Mouse (Mus musculus) midbrain, postnatal 0 days (tissue): Measurements from ENCODE around the gene Enah. TPM values are rescaled to one million over a fixed set of nuclear protein-coding genes. Genes with fewer than 3 reads are reported as not detected.
A peak's percentile ranks its signal among the peaks of the same experiment; 100 is the strongest.

Experiments used
- ATAC-seq: fragments of 200-750 bp; cut with Nextera tagmentation; 2 replicates; pipeline ENCODE4 v1.8.0; 2017; ENCODE audit warnings: moderate number of reproducible peaks, mild to moderate bottlenecking, moderate TSS enrichment, moderate library complexity; ENCODE audit not compliant: low FRiP score
- DNase-seq: peaks from one replicate; pipeline ENCODE4 v3.0.0-alpha.2; 2015; ENCODE audit warnings: low spot score
- H3K27ac ChIP-seq: fragments of 300-500 bp; sonication (generic); 2 replicates; pipeline ENCODE4 v1.5.1; 2014; ENCODE audit warnings: low read depth, mild to moderate bottlenecking, low read length, mixed read lengths
- H3K27me3 ChIP-seq: fragments of 300-500 bp; sonication (generic); 2 replicates; pipeline ENCODE4 v1.6.1; 2014; ENCODE audit warnings: low read length, control low read depth, mixed read lengths; ENCODE audit not compliant: insufficient read depth
- H3K36me3 ChIP-seq: fragments of 300-500 bp; sonication (generic); 2 replicates; pipeline ENCODE4 v1.6.1; 2014; ENCODE audit warnings: low read length, control low read depth, mixed read lengths; ENCODE audit not compliant: insufficient read depth
- H3K4me1 ChIP-seq: fragments of 300-500 bp; sonication (generic); 2 replicates; pipeline ENCODE4 v1.6.1; 2014; ENCODE audit warnings: mild to moderate bottlenecking, control low read depth, antibody characterized with exemption, low read length, mixed read lengths; ENCODE audit not compliant: insufficient read depth
- H3K4me2 ChIP-seq: fragments of 300-500 bp; sonication (generic); 2 replicates; pipeline ENCODE4 v1.6.1; 2014; ENCODE audit warnings: low read depth, mild to moderate bottlenecking, low read length, mixed read lengths; ENCODE audit not compliant: poor library complexity, severe bottlenecking
- H3K4me3 ChIP-seq: fragments of 300-500 bp; sonication (generic); 2 replicates; pipeline ENCODE4 v1.5.1; 2014; ENCODE audit warnings: low read depth, mild to moderate bottlenecking, low read length, moderate library complexity
- H3K9ac ChIP-seq: fragments of 300-500 bp; sonication (generic); replicated peaks from 2 replicates; pipeline ENCODE4 v1.6.1; 2014; ENCODE audit warnings: mild to moderate bottlenecking, low read length, moderate library complexity, mixed read lengths; ENCODE audit not compliant: poor library complexity, severe bottlenecking
- H3K9me3 ChIP-seq: fragments of 300-500 bp; sonication (generic); 2 replicates; pipeline ENCODE4 v1.6.1; 2016; ENCODE audit warnings: low read length, control low read depth
- CTCF ChIP-seq: IDR thresholded peaks from 2 replicates; pipeline ENCODE4 v1.5.1; 2016; ENCODE audit warnings: antibody characterized with exemption, mild to moderate bottlenecking
- WGBS: fragments of 180-500 bp; shearing (Covaris S2); extraction: QIAGEN DNeasy Blood & Tissue Kit; methylation state at CpG from one replicate; pipeline ENCODE4 v1.1.7; 2014; 5-methylcytosine and 5-hydroxymethylcytosine counted together
- polyA plus RNA-seq: library from polyadenylated mRNA; unstranded; fragments of >200 nt; fragmentation: Nextera tagmentation; extraction: Ambion mirVana; gene quantifications from 2 replicates; pipeline ENCODE4 v1.2.1, GENCODE M21; 2015
- total RNA-seq: library from RNA; depleted of rRNA; stranded (reverse); fragments of >200 nt; gene quantifications from 2 replicates; pipeline ENCODE4 v1.2.3, GENCODE M21; 2014

Enah gene
- total and polyA plus RNA-seq, 2 experiments from 2014 or later = 23.0 to 78.0 TPM

DNA sequence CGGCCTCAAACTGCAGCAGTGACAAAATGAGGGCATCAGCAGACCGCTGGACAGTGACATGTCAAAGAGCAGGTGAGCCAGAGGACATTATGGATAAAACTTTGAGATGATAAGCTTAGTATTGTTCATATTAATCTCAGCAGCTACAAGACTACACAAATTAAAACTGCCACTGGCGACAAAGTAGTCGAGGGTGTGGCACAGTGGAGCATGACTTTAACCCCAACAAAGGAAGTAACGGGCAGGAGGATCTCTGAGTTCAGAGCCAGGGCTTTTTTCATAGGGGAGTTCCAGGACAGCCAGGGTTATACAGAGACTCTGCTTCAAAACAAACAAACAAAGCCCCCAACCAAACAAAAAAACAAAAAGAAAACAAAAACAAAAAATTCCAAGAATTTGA is 68.5 kb downstream of the Enah start:
- Histone ChIP-seq H3K27ac (no peak overlapping the region), H3K36me3 (no peaks in the 10 kb centered on the region; the same call in 1 of the 2 replicates), H3K4me1 (no peaks in the 10 kb centered on the region), H3K4me3 (no peak overlapping the region), H3K27me3 (no peaks in the 10 kb centered on the region), H3K4me2 (no peak overlapping the region), H3K9ac (no peak overlapping the region), H3K9me3 (no peaks in the 10 kb centered on the region)
- ATAC-seq = no peak
- TF ChIP-seq CTCF = no peak
- WGBS = 87% methylated on average over 5 of the region's 5 CpGs
- no peak for DNase-seq

DNA sequence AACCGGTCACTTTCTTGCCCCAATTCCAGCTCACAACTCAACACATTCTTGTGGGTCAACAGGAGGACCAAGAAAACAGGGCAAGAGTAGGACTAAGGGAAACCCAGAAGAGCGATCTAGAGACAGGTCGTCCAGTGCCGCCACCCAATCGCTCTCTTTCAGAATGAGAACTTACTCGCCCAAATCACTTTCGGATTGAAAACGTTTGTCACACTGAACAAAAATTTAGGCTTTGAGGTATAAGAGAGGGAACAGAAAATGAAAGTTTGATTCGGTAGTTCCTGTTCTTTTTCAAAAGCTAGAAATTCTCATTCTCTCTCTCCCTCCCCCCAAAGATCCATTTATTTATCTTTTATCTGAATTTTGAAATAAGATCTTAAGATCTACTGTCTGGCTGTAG is 69.1 kb downstream of the Enah start:
- no peak for TF ChIP-seq CTCF
- Histone ChIP-seq H3K4me1 (no peaks in the 10 kb centered on the region), H3K27ac (no peak overlapping the region), H3K9ac (no peak overlapping the region), H3K9me3 (no peaks in the 10 kb centered on the region), H3K4me3 (no peak overlapping the region), H3K4me2 (no peak overlapping the region), H3K27me3 (no peaks in the 10 kb centered on the region), H3K36me3 (no peaks in the 10 kb centered on the region; the same call in 1 of the 2 replicates)
- DNase-seq = no peak
- ATAC-seq = no peak
- WGBS = 97% methylated on average over 9 of the region's 9 CpGs

DNA sequence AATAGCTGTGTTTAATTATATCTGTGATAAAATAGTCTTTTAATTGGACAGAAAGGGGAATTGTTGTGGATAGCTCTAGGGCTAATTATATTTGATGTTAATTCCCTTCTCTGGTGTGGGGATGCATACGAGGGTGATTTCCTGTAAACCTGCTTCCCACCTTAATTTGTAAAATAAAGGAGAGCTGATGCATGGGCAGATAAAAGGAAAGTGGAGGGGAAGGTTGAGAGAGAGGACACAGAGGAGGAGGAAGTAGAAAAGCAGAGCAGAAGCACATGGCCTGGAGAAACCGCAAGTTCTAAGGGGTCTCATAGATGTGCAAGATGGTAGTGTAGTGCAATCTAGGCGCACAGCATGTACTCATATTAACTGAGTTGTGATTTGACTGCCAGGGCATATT is 71.6 kb downstream of the Enah start:
- Histone ChIP-seq H3K4me2 (no peak overlapping the region), H3K4me3 (no peak overlapping the region), H3K36me3 (no peaks in the 10 kb centered on the region), H3K9ac (no peak overlapping the region), H3K4me1 (no peaks in the 10 kb centered on the region), H3K27me3 (no peaks in the 10 kb centered on the region), H3K9me3 (no peaks in the 10 kb centered on the region), H3K27ac (no peak overlapping the region)
- no peak for TF ChIP-seq CTCF
- 90% methylated on average over 3 of the region's 3 CpGs for WGBS
- no peak for ATAC-seq
- DNase-seq = no peak

DNA sequence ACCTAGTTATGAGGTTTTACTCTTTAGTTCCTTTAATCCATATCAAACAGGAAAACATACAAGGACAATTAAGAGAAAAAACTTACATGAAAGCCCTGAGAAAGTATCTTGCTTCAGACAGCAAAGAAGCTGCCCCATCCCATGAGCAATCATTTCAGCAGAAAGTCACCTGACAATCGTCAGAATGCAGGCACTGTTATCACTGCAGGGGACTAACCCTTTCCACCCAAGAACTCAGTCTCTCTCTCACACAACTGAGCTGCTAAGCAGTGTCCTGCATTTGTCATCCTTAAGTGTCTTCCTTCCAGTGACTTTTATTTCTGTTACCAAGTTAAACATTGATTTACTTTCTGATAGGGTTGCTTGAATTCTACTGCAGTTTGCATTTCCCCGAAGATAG is 82.7 kb downstream of the Enah start:
- no peak for TF ChIP-seq CTCF
- H3K36me3 ChIP-seq = no peaks in the 10 kb centered on the region
- no peak overlapping the region for H3K4me2 ChIP-seq
- H3K27me3 ChIP-seq = no peaks in the 10 kb centered on the region
- H3K27ac ChIP-seq = no peak overlapping the region
- no peaks in the 10 kb centered on the region for H3K9me3 ChIP-seq
- H3K9ac ChIP-seq = no peak overlapping the region
- DNase-seq (no peak), ATAC-seq (no peak)
- no peak overlapping the region for H3K4me3 ChIP-seq
- 29% methylated on average over 2 of the region's 2 CpGs for WGBS
- no peaks in the 10 kb centered on the region for H3K4me1 ChIP-seq

DNA sequence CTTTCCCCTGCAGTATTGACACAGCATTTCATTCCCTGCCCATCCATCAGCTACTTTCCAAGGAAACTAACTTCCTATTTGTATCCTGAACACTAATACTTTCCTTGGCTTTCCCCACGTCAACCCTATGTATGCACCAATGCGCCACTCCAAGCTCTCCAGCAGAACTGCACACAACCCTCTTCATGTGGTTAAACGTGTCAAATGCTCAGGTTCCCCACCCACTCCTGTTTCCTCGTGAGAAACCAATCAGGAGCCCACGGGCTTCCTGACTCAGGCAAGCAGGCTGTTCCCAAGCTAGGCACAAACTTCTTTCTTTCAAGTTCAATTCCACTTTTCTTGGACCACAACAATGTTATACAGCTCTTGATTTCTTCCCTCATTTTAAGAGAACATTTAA is 91.4 kb downstream of the Enah start:
- Histone ChIP-seq H3K27me3 (no peaks in the 10 kb centered on the region), H3K27ac (no peak overlapping the region), H3K4me1 (no peaks in the 10 kb centered on the region), H3K9ac (no peak overlapping the region), H3K9me3 (no peaks in the 10 kb centered on the region), H3K4me3 (no peak overlapping the region), H3K36me3 (peaks cover 4% of the 10 kb centered on the region; the same call in 1 of the 2 replicates), H3K4me2 (no peak overlapping the region)
- no peak for DNase-seq
- no peak for TF ChIP-seq CTCF
- no peak for ATAC-seq
- WGBS = 75% methylated on average over 5 of the region's 5 CpGs

DNA sequence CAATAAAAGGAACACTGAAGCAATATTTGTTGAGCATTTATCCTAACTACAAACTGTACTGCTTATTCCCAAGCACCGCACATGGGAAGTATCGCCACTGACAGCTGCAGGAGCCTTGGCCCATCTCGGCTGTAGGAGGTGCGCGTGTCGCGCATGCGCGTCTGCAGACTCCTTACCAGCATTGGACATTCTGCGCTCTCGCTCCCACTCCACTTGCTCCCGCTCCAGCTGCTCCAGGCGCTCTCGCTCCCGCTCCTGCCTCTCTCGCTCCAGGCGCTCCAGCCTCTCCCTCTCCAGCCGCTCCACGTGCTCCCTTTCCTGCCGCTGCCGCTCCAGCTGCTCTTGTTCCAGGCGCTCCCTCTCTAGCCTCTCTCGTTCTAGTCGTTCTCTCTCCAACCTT is 96.4 kb downstream of the Enah start:
- H3K9me3 ChIP-seq = no peaks in the 10 kb centered on the region
- no peak overlapping the region for H3K4me2 ChIP-seq
- 83% methylated on average over 24 of the region's 24 CpGs for WGBS
- H3K27me3 ChIP-seq = no peaks in the 10 kb centered on the region
- no peak overlapping the region for H3K4me3 ChIP-seq
- no peak overlapping the region for H3K27ac ChIP-seq
- no peak for TF ChIP-seq CTCF
- ATAC-seq = no peak
- no peaks in the 10 kb centered on the region for H3K4me1 ChIP-seq
- H3K9ac ChIP-seq = no peak overlapping the region
- peak; percentile 69 for DNase-seq
- peaks cover 11% of the 10 kb centered on the region for H3K36me3 ChIP-seq
